Mouse (Mus musculus) naive thymus-derived CD4-positive, alpha-beta T cell, adult 5 months (primary cell): ENCODE results near the gene Wnt9a. TPM values are rescaled to one million over a fixed set of nuclear protein-coding genes. Genes with fewer than 3 reads are reported as not detected.

Source experiments
- polyA plus RNA-seq: library from polyadenylated mRNA; unstranded; fragments of 100-300 nt; shearing (Covaris generic); gene quantifications from one replicate; pipeline ENCODE4 v1.2.1, GENCODE M21; 2017

Wnt9a gene
- polyA plus RNA-seq: not detected

DNA sequence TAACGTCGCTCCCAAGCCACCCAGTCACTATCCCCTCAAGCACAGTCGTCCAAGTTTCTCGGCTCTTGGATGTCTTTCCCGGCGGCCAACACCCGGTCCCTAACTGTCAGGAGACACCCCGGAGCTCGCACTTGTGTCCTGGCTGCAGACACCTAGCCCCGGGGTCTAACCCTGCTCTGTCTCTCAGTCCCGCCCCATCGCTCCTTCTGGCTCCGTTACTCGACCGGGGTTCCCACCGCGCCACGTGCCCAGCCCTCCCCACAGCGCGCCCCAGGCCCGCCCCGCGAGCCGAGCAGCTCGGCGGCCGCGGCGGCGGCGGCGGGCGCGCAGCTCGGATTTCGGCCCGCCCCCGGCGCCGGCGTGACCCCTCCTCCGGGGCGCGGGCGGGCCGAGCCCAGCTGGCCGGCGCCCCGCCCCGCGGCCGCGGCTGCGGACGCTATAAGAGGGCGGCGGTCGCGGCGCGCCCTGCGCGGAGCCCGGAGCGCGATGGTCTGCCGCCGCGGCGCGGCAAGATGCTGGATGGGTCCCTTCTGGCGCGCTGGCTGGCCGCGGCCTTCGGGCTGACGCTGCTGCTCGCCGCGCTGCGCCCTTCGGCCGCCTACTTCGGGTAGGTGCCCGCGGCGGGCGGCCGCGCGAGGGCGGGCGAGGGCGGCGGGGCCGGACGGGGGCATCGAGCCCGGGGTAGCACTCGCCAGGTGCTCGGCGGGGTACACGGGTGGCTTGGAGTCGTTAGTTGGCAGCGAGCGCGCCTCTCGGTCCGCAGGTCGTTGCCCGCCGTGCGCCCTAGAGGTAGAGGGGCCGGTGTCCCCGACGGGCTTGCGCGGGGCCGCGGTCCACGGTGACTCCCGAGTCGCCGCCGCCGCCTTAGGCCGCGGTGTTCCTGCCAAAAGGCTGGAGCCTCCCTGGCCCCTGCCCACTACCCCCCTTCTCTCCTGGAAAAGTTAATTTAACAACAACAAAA, at the start of gene Wnt9a:
Wnt9a (plus strand) TSS at position 468 of the 961 bp plus-strand sequence.

DNA sequence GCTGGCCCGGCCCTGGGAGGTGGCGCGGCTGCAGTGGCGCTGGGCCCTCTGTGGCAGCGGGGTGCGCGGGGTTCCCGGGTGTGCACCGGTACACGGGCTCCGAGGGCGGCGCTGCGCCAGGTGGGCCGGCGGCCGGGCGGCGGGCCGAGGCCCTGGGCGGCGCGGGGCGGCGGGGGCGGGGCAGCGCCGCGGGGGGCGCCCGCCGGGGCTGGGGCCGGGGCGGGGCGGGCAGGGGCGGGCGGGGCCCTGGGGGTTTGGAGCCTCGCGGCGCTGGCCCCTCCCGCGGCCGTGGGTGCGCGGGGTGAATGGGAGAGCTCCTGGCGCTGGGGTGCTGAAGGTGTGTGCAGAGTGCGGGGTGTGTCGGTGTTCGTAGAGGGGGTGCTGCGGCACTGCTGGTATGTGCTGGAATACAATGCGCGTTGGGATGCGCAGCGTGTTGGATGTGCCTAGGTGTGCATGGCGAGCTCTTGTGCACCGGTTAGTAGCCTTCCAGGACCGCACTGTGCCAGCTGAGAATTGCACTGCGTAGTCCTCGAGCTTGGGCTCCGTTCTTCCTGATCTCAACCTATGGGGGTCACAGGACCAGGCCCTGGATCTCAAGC, 15.9 kb upstream of the Wnt9a start, which contains the start of gene Wnt3a:
Wnt3a (minus strand) TSS at position 51 of the 602 bp plus-strand sequence.

DNA sequence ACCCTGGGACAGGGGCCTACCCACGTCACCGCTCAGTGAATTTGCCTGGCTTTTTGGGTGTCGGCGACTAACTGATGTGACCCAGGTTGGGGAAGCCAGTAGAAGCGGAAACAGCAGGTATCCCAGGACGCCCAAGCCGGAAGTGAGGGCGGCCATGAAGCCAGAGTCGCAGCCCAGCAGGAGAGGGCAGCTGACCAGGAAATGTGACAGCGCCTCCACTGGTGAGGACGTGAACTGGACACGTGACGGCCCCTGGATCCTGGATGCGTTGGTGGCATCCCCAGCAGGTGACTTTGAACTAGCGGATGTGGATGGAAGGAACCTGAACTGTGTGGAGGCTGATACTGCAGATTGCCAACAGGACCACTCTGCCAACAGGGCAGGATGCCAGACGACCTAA, 68.7 kb downstream of the Wnt9a start, which contains the start of gene Prss38:
Prss38 (minus strand) TSS at position 183 of the 400 bp plus-strand sequence.

Other genes with a start within 250 kb of the Wnt9a start
- not detected for gene Obscn, start 170.5 kb upstream of the Wnt9a start, polyA plus RNA-seq
- 16.6 TPM for gene Iba57, start 143.2 kb upstream of the Wnt9a start, polyA plus RNA-seq
- gene Gjc2, start 123.7 kb upstream of the Wnt9a start, polyA plus RNA-seq: not detected
- gene Guk1, start 114.7 kb upstream of the Wnt9a start, polyA plus RNA-seq: 55.2 TPM
- gene Mrpl55, start 104.4 kb upstream of the Wnt9a start, polyA plus RNA-seq: 29.3 TPM
- gene 2310033P09Rik, start 98.6 kb upstream of the Wnt9a start, polyA plus RNA-seq: 47.7 TPM
- 578 TPM for gene Arf1, start 78.7 kb upstream of the Wnt9a start, polyA plus RNA-seq
- not detected for gene Wnt3a, start 16.2 kb upstream of the Wnt9a start, polyA plus RNA-seq
- not detected for gene Prss38, start 68.7 kb downstream of the Wnt9a start, polyA plus RNA-seq
- 8.6 TPM for gene Jmjd4, start 143.1 kb downstream of the Wnt9a start, polyA plus RNA-seq
- gene Snap47, start 144.3 kb downstream of the Wnt9a start, polyA plus RNA-seq: 27.6 TPM
- gene Zfp867, start 165.5 kb downstream of the Wnt9a start, polyA plus RNA-seq: 1.6 TPM
- 18.0 TPM for gene Zkscan17, start 219.8 kb downstream of the Wnt9a start, polyA plus RNA-seq
- gene Nlrp3, start 234.6 kb downstream of the Wnt9a start, polyA plus RNA-seq: not detected